Mouse (Mus musculus): ENCODE data around the gene Atp8b4. TPM values are rescaled to one million over a fixed set of nuclear protein-coding genes. Genes with fewer than 3 reads are reported as not detected.

Atp8b4 gene
- polyA plus RNA-seq, 1 experiment, result 0.06 TPM

- Histone ChIP-seq H3K27me3 (ENCODE audit: control insufficient read depth, insufficient read depth, insufficient read length) (peaks cover 13% of the 10 kb centered on the region), H3K79me3 (ENCODE audit: low read depth) (no peaks in the 10 kb centered on the region), H3K36me3 (ENCODE audit: control insufficient read depth, insufficient read depth) (no peaks in the 10 kb centered on the region), H3K4me3 (ENCODE audit: insufficient read depth, poor library complexity, severe bottlenecking) (no peak overlapping the region), H3ac (ENCODE audit: control insufficient read depth, insufficient read length, low read depth) (no peak overlapping the region), H3K79me2 (ENCODE audit: control insufficient read depth, insufficient read depth) (no peaks in the 10 kb centered on the region)
- TF ChIP-seq MYOG (IDR thresholded peaks at IDR 0.05; ENCODE audit: control insufficient read depth, extremely low read depth, insufficient read length), result no peak
- no peak for TF ChIP-seq FOSL1 (IDR thresholded peaks at IDR 0.05; ENCODE audit: insufficient read depth, low read length, poor library complexity, severe bottlenecking)
- TF ChIP-seq MYOD1 (IDR thresholded peaks at IDR 0.05; ENCODE audit: control insufficient read depth, insufficient read length, low read depth), result no peak
- no peak for TF ChIP-seq CEBPB (IDR thresholded peaks at IDR 0.05; ENCODE audit: low read depth)
- no peak for TF ChIP-seq CTCF (IDR thresholded peaks at IDR 0.05; ENCODE audit: control insufficient read depth, insufficient read depth, insufficient read length)
- TF ChIP-seq USF1 (IDR thresholded peaks at IDR 0.05; ENCODE audit: low read depth), result no peak
- TF ChIP-seq MAX (IDR thresholded peaks at IDR 0.05), result no peak
These were observed 67.9 kb downstream of the Atp8b4 start for GRCm38 (mm10) chr2:126432481-126433066.

- H3K4me3 ChIP-seq (ENCODE audit: insufficient read depth, poor library complexity, severe bottlenecking), result no peak overlapping the region
- peaks cover 12% of the 10 kb centered on the region for H3K27me3 ChIP-seq (ENCODE audit: control insufficient read depth, insufficient read depth, insufficient read length)
- H3K79me3 ChIP-seq (ENCODE audit: low read depth), result no peaks in the 10 kb centered on the region
- TF ChIP-seq MYOD1 (IDR thresholded peaks at IDR 0.05; ENCODE audit: control insufficient read depth, insufficient read length, low read depth) (no peak), FOSL1 (IDR thresholded peaks at IDR 0.05; ENCODE audit: insufficient read depth, low read length, poor library complexity, severe bottlenecking) (no peak), CTCF (IDR thresholded peaks at IDR 0.05; ENCODE audit: control insufficient read depth, insufficient read depth, insufficient read length) (peak; percentile 68)
- no peaks in the 10 kb centered on the region for H3K79me2 ChIP-seq (ENCODE audit: control insufficient read depth, insufficient read depth)
- no peaks in the 10 kb centered on the region for H3K36me3 ChIP-seq (ENCODE audit: control insufficient read depth, insufficient read depth)
- no peak overlapping the region for H3ac ChIP-seq (ENCODE audit: control insufficient read depth, insufficient read length, low read depth)
These were observed 71.2 kb downstream of the Atp8b4 start for GRCm38 (mm10) chr2:126429282-126429681.

GRCm38 (mm10) chr2:126425223-126425622, 75.3 kb downstream of the Atp8b4 start:
- TF ChIP-seq USF1 (IDR thresholded peaks at IDR 0.05; ENCODE audit: low read depth) (no peak), MYOD1 (IDR thresholded peaks at IDR 0.05; ENCODE audit: control insufficient read depth, insufficient read length, low read depth) (no peak), CTCF (IDR thresholded peaks at IDR 0.05; ENCODE audit: control insufficient read depth, insufficient read depth, insufficient read length) (no peak), MAX (IDR thresholded peaks at IDR 0.05) (no peak), CEBPB (IDR thresholded peaks at IDR 0.05; ENCODE audit: low read depth) (no peak), FOSL1 (IDR thresholded peaks at IDR 0.05; ENCODE audit: insufficient read depth, low read length, poor library complexity, severe bottlenecking) (no peak), MYOG (IDR thresholded peaks at IDR 0.05; ENCODE audit: control insufficient read depth, extremely low read depth, insufficient read length) (no peak)
- Histone ChIP-seq H3K79me2 (ENCODE audit: control insufficient read depth, insufficient read depth) (no peaks in the 10 kb centered on the region), H3K4me3 (ENCODE audit: insufficient read depth, poor library complexity, severe bottlenecking) (no peak overlapping the region)

GRCm38 (mm10) chr2:126424714-126425113, 75.8 kb downstream of the Atp8b4 start:
- TF ChIP-seq USF1 (IDR thresholded peaks at IDR 0.05; ENCODE audit: low read depth) (peak; percentile 42), MAX (IDR thresholded peaks at IDR 0.05) (no peak)
- Histone ChIP-seq H3K36me3 (ENCODE audit: control insufficient read depth, insufficient read depth) (no peaks in the 10 kb centered on the region), H3K4me3 (ENCODE audit: insufficient read depth, poor library complexity, severe bottlenecking) (no peak overlapping the region), H3K79me2 (ENCODE audit: control insufficient read depth, insufficient read depth) (no peaks in the 10 kb centered on the region), H3K27me3 (ENCODE audit: control insufficient read depth, insufficient read depth, insufficient read length) (no peaks in the 10 kb centered on the region), H3K79me3 (ENCODE audit: low read depth) (no peaks in the 10 kb centered on the region), H3ac (ENCODE audit: control insufficient read depth, insufficient read length, low read depth) (no peak overlapping the region)

More at GRCm38 (mm10) chr2:126425223-126425622, 75.3 kb downstream of the Atp8b4 start:
- no peaks in the 10 kb centered on the region for H3K36me3 ChIP-seq (ENCODE audit: control insufficient read depth, insufficient read depth)
- no peaks in the 10 kb centered on the region for H3K27me3 ChIP-seq (ENCODE audit: control insufficient read depth, insufficient read depth, insufficient read length)
- H3K79me3 ChIP-seq (ENCODE audit: low read depth), result no peaks in the 10 kb centered on the region
- H3ac ChIP-seq (ENCODE audit: control insufficient read depth, insufficient read length, low read depth), result no peak overlapping the region

- H3K27me3 ChIP-seq (ENCODE audit: control insufficient read depth, insufficient read depth, insufficient read length), result no peaks in the 10 kb centered on the region
- no peaks in the 10 kb centered on the region for H3K79me2 ChIP-seq (ENCODE audit: control insufficient read depth, insufficient read depth)
- no peak overlapping the region for H3K4me3 ChIP-seq (ENCODE audit: insufficient read depth, poor library complexity, severe bottlenecking)
- H3ac ChIP-seq (ENCODE audit: control insufficient read depth, insufficient read length, low read depth), result no peak overlapping the region
- TF ChIP-seq CTCF (IDR thresholded peaks at IDR 0.05; ENCODE audit: control insufficient read depth, insufficient read depth, insufficient read length) (no peak), MYOG (IDR thresholded peaks at IDR 0.05; ENCODE audit: control insufficient read depth, extremely low read depth, insufficient read length) (no peak), USF1 (IDR thresholded peaks at IDR 0.05; ENCODE audit: low read depth) (no peak), CEBPB (IDR thresholded peaks at IDR 0.05; ENCODE audit: low read depth) (no peak), MYOD1 (IDR thresholded peaks at IDR 0.05; ENCODE audit: control insufficient read depth, insufficient read length, low read depth) (no peak), FOSL1 (IDR thresholded peaks at IDR 0.05; ENCODE audit: insufficient read depth, low read length, poor library complexity, severe bottlenecking) (no peak), MAX (IDR thresholded peaks at IDR 0.05) (no peak)
- H3K79me3 ChIP-seq (ENCODE audit: low read depth), result no peaks in the 10 kb centered on the region
- H3K36me3 ChIP-seq (ENCODE audit: control insufficient read depth, insufficient read depth), result no peaks in the 10 kb centered on the region
These were observed 79.6 kb downstream of the Atp8b4 start for GRCm38 (mm10) chr2:126420901-126421300.

GRCm38 (mm10) chr2:126418916-126419315, 81.6 kb downstream of the Atp8b4 start:
- H3K36me3 ChIP-seq (ENCODE audit: control insufficient read depth, insufficient read depth), result no peaks in the 10 kb centered on the region
- H3ac ChIP-seq (ENCODE audit: control insufficient read depth, insufficient read length, low read depth), result no peak overlapping the region
- no peaks in the 10 kb centered on the region for H3K79me3 ChIP-seq (ENCODE audit: low read depth)
- no peak overlapping the region for H3K4me3 ChIP-seq (ENCODE audit: insufficient read depth, poor library complexity, severe bottlenecking)
- H3K79me2 ChIP-seq (ENCODE audit: control insufficient read depth, insufficient read depth), result no peaks in the 10 kb centered on the region
- TF ChIP-seq MAX (IDR thresholded peaks at IDR 0.05), result no peak
- TF ChIP-seq CEBPB (IDR thresholded peaks at IDR 0.05; ENCODE audit: low read depth), result peak; percentile 95
- H3K27me3 ChIP-seq (ENCODE audit: control insufficient read depth, insufficient read depth, insufficient read length), result no peaks in the 10 kb centered on the region
